Mouse (Mus musculus) neural tube, embryonic 15.5 days (tissue): ENCODE measurements around the gene Upk1b. TPM values are rescaled to one million over a fixed set of nuclear protein-coding genes. Genes with fewer than 3 reads are reported as not detected.

ENCODE experiments used
- ATAC-seq: fragments of 200-750 bp; cut with Nextera tagmentation; 2 replicates; pipeline ENCODE4 v1.8.0; 2017; ENCODE audit warnings: mild to moderate bottlenecking, moderate TSS enrichment, moderate library complexity; ENCODE audit not compliant: low FRiP score
- H3K27ac ChIP-seq: fragments of 300-500 bp; sonication (generic); replicated peaks from 2 replicates; pipeline ENCODE4 v1.5.1; 2015; ENCODE audit warnings: mild to moderate bottlenecking, inconsistent platforms
- H3K27me3 ChIP-seq: fragments of 300-500 bp; sonication (generic); replicated peaks from 2 replicates; pipeline ENCODE4 v1.6.1; 2015; ENCODE audit warnings: inconsistent platforms
- H3K36me3 ChIP-seq: fragments of 300-500 bp; sonication (generic); 2 replicates; pipeline ENCODE4 v1.6.1; 2015; ENCODE audit warnings: inconsistent platforms
- H3K4me1 ChIP-seq: fragments of 300-500 bp; sonication (generic); 2 replicates; pipeline ENCODE4 v1.6.1; 2015; ENCODE audit warnings: inconsistent platforms
- H3K4me2 ChIP-seq: fragments of 300-500 bp; sonication (generic); 2 replicates; pipeline ENCODE4 v1.6.1; 2015; ENCODE audit warnings: inconsistent platforms, mild to moderate bottlenecking, moderate library complexity
- H3K4me3 ChIP-seq: fragments of 300-500 bp; sonication (generic); replicated peaks from 2 replicates; pipeline ENCODE4 v1.5.1; 2015; ENCODE audit warnings: mild to moderate bottlenecking, inconsistent platforms
- H3K9ac ChIP-seq: fragments of 300-500 bp; sonication (generic); replicated peaks from 2 replicates; pipeline ENCODE4 v1.6.1; 2015; ENCODE audit warnings: mild to moderate bottlenecking, inconsistent platforms
- H3K9me3 ChIP-seq: fragments of 300-500 bp; sonication (generic); replicated peaks from 2 replicates; pipeline ENCODE4 v1.6.1; 2016; ENCODE audit warnings: inconsistent platforms
- WGBS: fragments of 180-500 bp; shearing (Covaris S2); methylation state at CpG from one replicate; pipeline ENCODE4 v1.1.7; 2015; ENCODE audit warnings: mixed read lengths; 5-methylcytosine and 5-hydroxymethylcytosine counted together
- polyA plus RNA-seq: library from polyadenylated mRNA; unstranded; fragments of >200 nt; fragmentation: Nextera tagmentation; extraction: Ambion mirVana; gene quantifications from 2 replicates; pipeline ENCODE4 v1.2.1, GENCODE M21; 2015

Upk1b gene
- polyA plus RNA-seq, 1 experiment from 2014 or later, result 0.97 TPM

DNA sequence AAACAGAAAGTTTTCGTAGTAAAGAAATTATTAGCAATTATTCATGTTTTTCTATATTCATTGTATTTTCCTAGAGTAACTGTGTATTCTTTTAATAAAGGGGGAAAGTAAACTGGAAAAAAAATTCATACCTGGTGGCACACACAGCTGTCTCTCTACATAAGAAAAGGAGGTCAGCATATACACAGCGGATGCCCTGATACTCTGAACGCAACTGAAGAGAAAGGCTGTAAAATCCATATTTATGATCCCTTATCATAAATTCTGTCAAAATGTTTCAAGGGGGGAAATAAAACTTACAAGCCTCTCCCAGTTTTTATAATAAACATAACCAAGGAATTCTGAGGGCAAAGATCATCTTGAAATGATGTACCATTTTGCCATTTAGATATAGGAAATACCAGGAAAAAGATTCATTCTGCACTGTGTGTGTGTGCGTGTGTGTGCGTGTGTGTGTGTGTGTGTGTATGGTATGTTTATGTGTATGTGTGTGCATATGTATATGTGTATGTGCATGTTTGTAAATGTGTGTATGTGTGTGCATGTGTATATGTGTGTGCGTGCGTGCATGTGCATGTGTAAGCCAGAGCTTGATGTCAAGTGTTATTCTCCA lies 19.1 kb downstream of the Upk1b start:
- Histone ChIP-seq H3K9me3 (no peaks in the 10 kb centered on the region), H3K4me2 (no peak overlapping the region), H3K4me3 (no peak overlapping the region), H3K4me1 (no peaks in the 10 kb centered on the region), H3K27me3 (no peaks in the 10 kb centered on the region), H3K27ac (no peak overlapping the region), H3K36me3 (no peaks in the 10 kb centered on the region), H3K9ac (no peak overlapping the region)
- 94% methylated on average over 7 of the region's 7 CpGs for WGBS
- no peak for ATAC-seq

DNA sequence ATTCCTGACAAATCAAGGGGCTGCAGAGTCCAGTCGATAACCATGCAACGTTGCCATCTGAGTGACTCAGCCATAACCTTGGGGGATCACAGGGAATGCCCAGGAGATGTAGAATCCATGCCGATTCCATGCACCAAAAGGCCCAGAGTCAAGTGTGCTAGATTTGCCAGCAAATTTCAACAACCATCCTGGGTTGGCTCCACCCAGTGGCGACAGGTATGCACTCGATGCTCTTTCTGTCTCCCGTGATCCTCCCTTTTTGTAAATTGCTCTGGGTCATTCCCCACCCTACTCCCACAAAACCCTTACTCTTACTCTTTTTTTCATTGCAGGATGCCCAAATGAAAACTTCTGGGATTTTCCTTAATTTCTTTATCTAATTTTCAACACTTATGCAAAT lies 23.8 kb downstream of the Upk1b start:
- H3K9ac ChIP-seq, result no peak overlapping the region
- H3K27me3 ChIP-seq, result no peaks in the 10 kb centered on the region
- H3K4me1 ChIP-seq, result 0 out of 2 replicates have a peak, but pooled peaks cover 4% of the 10 kb centered on the region
- H3K36me3 ChIP-seq, result no peaks in the 10 kb centered on the region
- 62% methylated on average over 6 of the region's 6 CpGs for WGBS
- ATAC-seq, result no peak
- H3K4me3 ChIP-seq, result no peak overlapping the region
- H3K27ac ChIP-seq, result no peak overlapping the region
- H3K9me3 ChIP-seq, result no peaks in the 10 kb centered on the region
- H3K4me2 ChIP-seq, result no peak overlapping the region

DNA sequence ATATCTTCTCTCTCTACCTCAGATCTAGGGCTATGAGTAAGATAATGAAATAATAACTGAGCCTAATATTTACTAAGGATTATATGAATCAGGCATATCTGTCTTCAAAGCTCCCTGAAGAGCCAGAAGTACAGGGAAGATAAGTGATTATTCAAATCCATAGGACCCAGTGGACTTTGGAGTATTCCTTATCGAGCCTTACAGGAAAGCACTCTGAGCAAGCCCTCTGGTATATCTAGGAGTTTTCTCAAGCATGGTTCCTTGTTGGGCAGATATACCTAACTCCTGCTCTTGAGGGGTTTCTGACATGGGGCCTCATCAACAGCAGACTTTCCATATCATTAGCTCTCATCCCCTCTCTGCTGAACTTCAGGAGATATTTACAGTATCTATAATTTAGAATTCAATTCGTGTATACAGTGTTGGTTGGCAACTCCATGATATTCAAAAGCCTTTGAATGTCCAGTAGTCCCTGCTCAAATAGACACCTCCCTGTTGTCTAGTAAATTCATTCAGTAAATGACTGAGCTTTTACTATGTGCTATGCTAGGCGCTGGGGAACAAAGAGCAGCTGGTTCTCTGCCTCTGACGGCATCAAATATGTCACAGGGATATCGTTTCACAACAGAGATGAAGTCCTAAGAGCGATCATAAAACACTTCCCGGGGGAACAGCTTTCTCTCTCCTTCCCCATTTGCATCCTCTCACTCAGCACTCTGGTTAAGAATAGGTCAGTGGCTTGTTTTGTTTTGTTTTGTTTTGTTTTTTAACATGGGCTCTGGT lies 25.0 kb downstream of the Upk1b start:
- Histone ChIP-seq H3K9me3 (no peaks in the 10 kb centered on the region), H3K4me2 (no peak overlapping the region), H3K27ac (no peak overlapping the region), H3K27me3 (no peaks in the 10 kb centered on the region), H3K9ac (no peak overlapping the region), H3K4me3 (no peak overlapping the region), H3K36me3 (no peaks in the 10 kb centered on the region), H3K4me1 (0 out of 2 replicates have a peak, but pooled peaks cover 4% of the 10 kb centered on the region)
- WGBS, result 43% methylated on average over 7 of the region's 7 CpGs
- ATAC-seq, result no peak

DNA sequence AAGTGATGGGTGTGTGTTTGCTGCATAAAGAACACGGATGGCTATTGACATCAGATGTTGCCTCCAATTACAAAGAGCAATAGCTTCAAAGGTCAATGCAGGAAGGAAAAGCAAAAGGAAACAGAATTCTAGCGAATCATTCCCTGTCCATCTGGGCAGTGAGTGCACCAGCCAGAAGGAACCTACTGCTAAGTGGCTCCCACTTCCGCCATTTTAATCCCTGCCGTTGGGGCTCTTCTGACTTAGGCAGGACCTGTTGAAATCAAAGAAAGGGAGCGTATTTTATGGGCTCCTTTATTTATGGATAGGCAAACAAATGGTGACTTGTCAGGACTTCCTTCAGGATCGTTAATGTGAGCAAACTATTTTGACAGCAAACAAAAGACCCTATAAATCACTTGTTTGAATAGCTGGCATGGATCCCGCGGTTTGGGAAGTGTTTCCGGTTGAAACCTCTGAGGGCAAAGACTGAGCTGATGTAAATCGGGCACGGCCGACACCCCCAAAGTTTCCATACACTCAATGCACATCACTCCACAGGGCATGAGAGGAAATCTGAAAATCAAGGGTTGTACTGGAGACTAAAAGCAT lies 27.1 kb downstream of the Upk1b start:
- no peak overlapping the region for H3K27ac ChIP-seq
- H3K27me3 ChIP-seq, result no peaks in the 10 kb centered on the region
- WGBS, result 13% methylated on average over 12 of the region's 12 CpGs
- H3K4me2 ChIP-seq, result peak overlapping the region; percentile 21
- no peaks in the 10 kb centered on the region for H3K9me3 ChIP-seq
- no peak for ATAC-seq
- H3K36me3 ChIP-seq, result peaks cover 12% of the 10 kb centered on the region
- no peak overlapping the region for H3K9ac ChIP-seq
- H3K4me3 ChIP-seq, result no peak overlapping the region
- H3K4me1 ChIP-seq, result 0 out of 2 replicates have a peak, but pooled peaks cover 4% of the 10 kb centered on the region

DNA sequence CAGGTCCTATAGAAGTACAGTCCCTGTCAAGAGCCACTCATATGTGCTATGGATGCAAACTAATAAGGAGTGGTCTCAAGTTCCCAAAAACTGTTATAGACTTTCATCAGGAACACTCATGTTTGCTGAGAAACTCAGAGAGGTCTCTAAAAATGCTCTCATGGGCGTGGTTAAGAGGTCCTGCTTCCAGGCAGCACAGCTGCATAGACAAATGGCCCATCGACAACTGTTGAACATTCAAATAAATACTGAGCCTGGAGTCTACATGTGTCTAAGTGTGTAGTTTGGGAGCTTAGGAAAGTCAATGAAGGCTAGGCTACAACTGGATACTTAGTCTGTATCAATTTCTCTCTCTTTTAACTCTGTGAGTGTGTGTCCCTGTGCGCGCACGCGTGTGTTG lies 29.0 kb downstream of the Upk1b start:
- no peak overlapping the region for H3K4me3 ChIP-seq
- H3K27ac ChIP-seq, result no peak overlapping the region
- 0 out of 2 replicates have a peak, but pooled peaks cover 4% of the 10 kb centered on the region for H3K4me1 ChIP-seq
- H3K9ac ChIP-seq, result no peak overlapping the region
- no peak overlapping the region for H3K4me2 ChIP-seq
- no peaks in the 10 kb centered on the region for H3K27me3 ChIP-seq
- H3K9me3 ChIP-seq, result no peaks in the 10 kb centered on the region
- no peak for ATAC-seq
- peaks cover 27% of the 10 kb centered on the region for H3K36me3 ChIP-seq
- WGBS, result 96% methylated on average over 6 of the region's 6 CpGs

DNA sequence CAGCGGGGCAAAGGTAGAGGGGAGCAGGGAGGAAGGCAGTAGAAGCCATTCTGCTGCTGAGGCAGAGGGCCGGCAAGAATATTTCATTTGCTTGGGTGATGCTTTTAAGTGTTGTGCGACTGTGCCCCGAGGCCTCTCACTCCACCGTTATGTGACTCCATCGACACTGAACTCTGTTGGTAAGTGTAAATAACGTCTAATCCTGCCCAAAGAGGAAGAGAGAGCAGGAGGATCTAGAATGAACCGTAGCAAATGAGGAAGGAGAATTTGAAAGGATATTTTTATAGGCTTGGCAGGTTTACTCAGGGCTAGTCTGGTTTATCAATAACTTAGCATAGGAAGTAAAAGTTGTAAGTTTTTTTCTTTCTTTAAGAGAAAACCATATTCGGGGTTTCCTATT lies 30.6 kb downstream of the Upk1b start:
- 86% methylated on average over 9 of the region's 9 CpGs for WGBS
- Histone ChIP-seq H3K4me1 (0 out of 2 replicates have a peak, but pooled peaks cover 4% of the 10 kb centered on the region), H3K36me3 (peaks cover 39% of the 10 kb centered on the region)

DNA sequence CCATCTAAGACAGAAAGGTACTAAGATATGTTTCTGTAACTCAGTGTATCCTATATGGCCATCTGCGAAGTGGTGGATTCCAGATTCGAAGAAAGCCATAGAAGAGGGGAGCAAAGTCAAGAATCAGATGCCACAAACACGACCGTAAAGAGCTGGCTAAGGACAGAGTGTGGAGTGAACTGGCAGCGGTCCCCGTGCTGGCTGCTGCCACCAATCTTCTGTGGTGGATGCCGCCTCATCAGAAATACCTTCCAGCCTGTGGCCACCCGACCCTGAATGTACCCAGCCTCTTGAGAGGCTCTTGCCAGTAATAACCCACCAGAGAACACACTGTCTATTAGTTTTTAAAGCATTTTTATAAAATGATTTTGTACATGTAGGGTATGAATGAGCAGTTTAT lies 31.7 kb downstream of the Upk1b start:
- no peak overlapping the region for H3K4me3 ChIP-seq
- 93% methylated on average over 8 of the region's 8 CpGs for WGBS
- no peak overlapping the region for H3K27ac ChIP-seq
- ATAC-seq, result no peak
- 0 out of 2 replicates have a peak, but pooled peaks cover 4% of the 10 kb centered on the region for H3K4me1 ChIP-seq
- no peaks in the 10 kb centered on the region for H3K27me3 ChIP-seq
- H3K36me3 ChIP-seq, result peaks cover 46% of the 10 kb centered on the region
- H3K9me3 ChIP-seq, result no peaks in the 10 kb centered on the region
- no peak overlapping the region for H3K4me2 ChIP-seq
- H3K9ac ChIP-seq, result no peak overlapping the region

More for the DNA sequence above, 30.6 kb downstream of the Upk1b start:
- Histone ChIP-seq H3K9ac (no peak overlapping the region), H3K4me3 (no peak overlapping the region), H3K27me3 (no peaks in the 10 kb centered on the region), H3K9me3 (no peaks in the 10 kb centered on the region), H3K27ac (no peak overlapping the region), H3K4me2 (no peak overlapping the region)
- ATAC-seq, result no peak

DNA sequence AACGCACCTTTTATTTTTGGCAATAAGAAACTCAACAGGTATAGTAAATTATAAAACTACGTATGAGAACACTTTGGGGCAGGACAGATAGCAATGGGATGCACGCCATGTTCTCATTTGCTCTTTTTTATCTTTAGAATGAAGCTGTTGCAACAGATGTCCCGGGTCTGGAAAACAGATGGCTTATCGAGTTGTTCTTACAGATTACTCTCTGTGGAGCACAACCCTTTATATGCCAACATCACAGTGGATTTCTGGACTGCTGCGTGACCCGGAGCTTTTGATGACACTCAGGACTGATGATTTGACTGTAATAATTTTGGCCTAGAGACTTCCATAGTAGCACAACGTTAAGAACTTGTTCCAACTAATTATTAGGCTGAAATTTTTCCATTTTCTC lies 32.4 kb downstream of the Upk1b start:
- peaks cover 51% of the 10 kb centered on the region for H3K36me3 ChIP-seq
- 0 out of 2 replicates have a peak, but pooled peaks cover 1% of the 10 kb centered on the region for H3K4me1 ChIP-seq
- no peak for ATAC-seq
- H3K4me2 ChIP-seq, result no peak overlapping the region
- H3K27ac ChIP-seq, result no peak overlapping the region
- no peaks in the 10 kb centered on the region for H3K27me3 ChIP-seq
- WGBS, result 84% methylated on average over 8 of the region's 8 CpGs
- no peak overlapping the region for H3K4me3 ChIP-seq
- no peaks in the 10 kb centered on the region for H3K9me3 ChIP-seq
- no peak overlapping the region for H3K9ac ChIP-seq

DNA sequence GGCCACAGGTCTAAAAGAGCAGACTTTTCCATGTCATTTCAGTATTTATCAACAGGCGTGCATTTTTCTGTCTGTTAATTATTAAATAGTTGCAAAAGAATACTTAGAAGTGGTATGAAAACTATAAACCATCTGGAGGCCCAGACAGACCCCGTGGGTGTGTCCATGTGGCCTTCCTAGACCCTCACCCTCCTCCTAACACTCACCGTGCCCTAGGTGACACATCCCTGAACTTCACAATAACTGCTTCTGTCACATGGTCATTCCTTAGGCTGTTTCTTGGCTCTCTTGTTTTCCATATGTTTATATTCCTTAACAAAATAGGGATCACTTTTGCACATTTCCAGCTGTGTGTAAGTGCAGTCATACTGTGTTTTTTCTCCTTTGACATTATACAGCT lies 33.5 kb downstream of the Upk1b start:
- Histone ChIP-seq H3K9ac (no peak overlapping the region), H3K27ac (no peak overlapping the region), H3K9me3 (no peaks in the 10 kb centered on the region), H3K4me2 (no peak overlapping the region), H3K36me3 (peaks cover 61% of the 10 kb centered on the region), H3K4me1 (no peaks in the 10 kb centered on the region), H3K27me3 (no peaks in the 10 kb centered on the region), H3K4me3 (no peak overlapping the region)
- ATAC-seq, result no peak
- 67% methylated on average over 3 of the region's 3 CpGs for WGBS

DNA sequence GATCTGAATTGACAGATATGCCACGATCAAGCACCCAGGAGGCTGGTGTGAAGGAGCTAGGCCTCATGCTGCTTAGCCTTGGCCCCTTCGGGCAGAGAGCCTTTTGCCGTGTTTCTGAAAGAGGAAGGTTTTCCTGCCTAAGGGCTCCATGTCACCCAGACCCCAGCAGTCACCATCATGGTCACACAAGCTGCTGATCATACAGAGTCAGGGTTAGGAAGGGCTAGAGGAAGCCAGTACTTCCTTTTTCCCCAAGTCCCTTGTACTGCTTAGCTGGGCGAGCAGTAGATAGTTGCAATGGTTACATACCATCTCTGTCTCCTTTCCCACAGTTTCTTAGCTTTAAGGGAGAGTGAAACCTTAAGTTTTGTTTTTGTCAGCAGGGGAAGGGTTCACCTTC lies 36.6 kb downstream of the Upk1b start:
- no peak overlapping the region for H3K4me3 ChIP-seq
- H3K27ac ChIP-seq, result no peak overlapping the region

DNA sequence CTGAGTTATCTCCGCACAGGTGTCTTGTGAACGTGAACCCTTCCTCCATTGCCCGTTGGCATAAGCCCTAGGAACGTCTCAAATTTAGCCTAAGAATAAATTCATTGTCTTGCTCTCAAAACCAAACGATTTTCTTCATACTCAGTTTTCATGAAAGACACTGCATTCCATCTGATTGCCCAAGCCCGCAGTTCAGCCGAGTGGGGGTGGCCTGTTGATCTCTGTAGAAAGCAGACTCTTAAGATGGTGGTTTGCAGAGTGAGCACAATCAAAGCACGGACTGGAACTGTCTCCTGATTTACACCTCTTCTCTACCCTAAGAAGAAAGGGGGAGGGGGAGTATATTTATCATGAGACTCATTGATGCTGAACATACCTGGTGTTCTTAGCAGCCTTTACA lies 37.7 kb downstream of the Upk1b start:
- Histone ChIP-seq H3K9ac (no peak overlapping the region), H3K36me3 (peaks cover 75% of the 10 kb centered on the region)
- WGBS, result 94% methylated on average over 8 of the region's 8 CpGs

More for the DNA sequence above, 36.6 kb downstream of the Upk1b start:
- Histone ChIP-seq H3K27me3 (no peaks in the 10 kb centered on the region), H3K36me3 (peaks cover 75% of the 10 kb centered on the region), H3K4me2 (no peak overlapping the region), H3K9me3 (no peaks in the 10 kb centered on the region), H3K9ac (no peak overlapping the region), H3K4me1 (no peaks in the 10 kb centered on the region)
- 86% methylated on average over 4 of the region's 4 CpGs for WGBS
- ATAC-seq, result no peak

DNA sequence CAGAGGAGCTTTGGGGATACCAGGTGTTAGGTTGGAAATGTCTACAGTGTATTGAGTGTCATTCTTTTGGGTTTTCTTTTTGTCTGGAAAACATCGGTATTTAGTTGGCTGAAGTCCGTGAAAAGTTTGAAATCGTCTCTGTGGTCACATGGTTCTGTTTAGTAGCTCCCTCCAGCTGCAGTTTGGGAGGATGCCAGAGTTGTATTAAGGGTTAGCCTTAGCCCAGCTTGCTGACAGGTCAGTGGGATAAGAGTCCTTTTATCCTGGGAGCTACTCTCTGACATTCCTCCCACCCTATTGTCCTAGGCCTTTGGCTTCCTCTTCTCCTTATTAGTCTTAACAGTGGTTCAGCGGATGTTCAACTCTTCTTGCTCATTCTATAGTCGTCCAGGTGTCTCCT lies 38.2 kb downstream of the Upk1b start:
- H3K36me3 ChIP-seq, result peaks cover 73% of the 10 kb centered on the region

More for the DNA sequence above, 37.7 kb downstream of the Upk1b start:
- no peak for ATAC-seq
- Histone ChIP-seq H3K27me3 (no peaks in the 10 kb centered on the region), H3K4me2 (no peak overlapping the region), H3K9me3 (no peaks in the 10 kb centered on the region), H3K4me1 (no peaks in the 10 kb centered on the region), H3K4me3 (no peak overlapping the region), H3K27ac (no peak overlapping the region)

More for the DNA sequence above, 38.2 kb downstream of the Upk1b start:
- Histone ChIP-seq H3K9me3 (no peaks in the 10 kb centered on the region), H3K27me3 (no peaks in the 10 kb centered on the region), H3K9ac (no peak overlapping the region), H3K27ac (no peak overlapping the region), H3K4me1 (no peaks in the 10 kb centered on the region), H3K4me3 (no peak overlapping the region), H3K4me2 (no peak overlapping the region)
- no peak for ATAC-seq
- WGBS, result 86% methylated on average over 5 of the region's 5 CpGs
